Mouse (Mus musculus) T-helper 1 cell (primary cell): ENCODE results near the gene Fgfr2.

Experiments
- in situ Hi-C: fragments of 300-600 bp; cut with MboI, MseI; formaldehyde crosslinking; loops from one replicate; pipeline ENCODE4 v1.15.1; 2025; ENCODE audit warnings: high pct_unique_total_duplicates

Fgfr2 gene

DNA sequence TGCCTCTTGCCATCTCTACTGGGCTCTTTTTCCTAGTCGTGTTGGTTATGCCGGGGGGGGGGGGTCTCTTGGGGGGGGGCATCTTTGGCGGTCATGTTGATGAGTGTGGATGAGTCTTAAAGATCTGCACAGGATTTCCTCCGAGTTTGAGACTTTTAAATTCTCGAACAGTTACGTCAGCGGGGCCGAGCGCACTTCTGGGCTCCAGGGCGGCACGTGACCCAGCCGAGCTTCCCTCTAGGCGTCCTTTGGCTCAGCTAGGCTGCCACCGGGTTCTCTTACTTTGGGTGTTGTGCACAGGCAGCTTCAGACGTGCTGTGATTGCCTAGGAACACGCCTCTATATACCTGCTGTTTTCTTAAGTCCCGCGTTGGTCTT lies 2476.4 kb downstream of the Fgfr2 start:
- in situ Hi-C loops = no loop called here

DNA sequence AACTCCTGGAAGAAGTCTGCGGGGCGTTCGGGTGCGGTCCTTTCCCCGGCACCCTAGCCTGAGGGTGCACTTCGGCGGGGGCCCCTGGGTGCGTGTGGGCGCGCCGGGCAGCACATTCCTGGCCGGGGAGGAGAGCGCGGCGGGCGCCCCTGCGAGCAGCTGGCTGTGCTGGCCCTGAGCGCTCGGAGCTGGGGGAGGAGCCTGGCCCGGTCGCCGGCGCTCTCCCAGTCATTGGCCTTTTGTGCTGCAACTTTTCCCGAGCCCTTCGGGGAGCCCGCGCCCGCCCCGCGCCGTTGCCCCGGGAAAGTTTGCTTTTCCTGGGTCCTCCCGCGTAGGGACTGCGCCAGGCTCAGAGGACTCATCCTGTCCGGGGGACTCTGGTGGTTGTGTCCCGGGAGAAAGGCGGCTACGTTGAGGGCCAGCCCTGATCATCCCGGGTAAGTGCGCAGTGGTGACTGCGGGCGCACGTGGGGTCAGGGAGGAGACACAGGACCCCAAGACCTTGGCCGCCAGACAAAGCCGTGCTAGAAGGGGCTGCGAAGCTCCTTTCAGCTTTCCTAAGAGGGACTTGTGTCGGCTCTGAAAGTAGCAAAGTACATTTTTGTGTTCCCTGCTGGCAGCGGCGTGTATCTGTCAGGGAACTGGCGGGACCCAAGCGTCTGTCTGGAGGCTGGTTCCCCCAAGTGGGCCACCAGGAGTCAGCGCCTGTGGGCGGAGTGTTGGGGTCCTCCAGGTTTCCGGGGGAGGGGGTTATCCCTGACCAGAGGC lies 2477.0 kb downstream of the Fgfr2 start:
- in situ Hi-C loops = no loop called here

DNA sequence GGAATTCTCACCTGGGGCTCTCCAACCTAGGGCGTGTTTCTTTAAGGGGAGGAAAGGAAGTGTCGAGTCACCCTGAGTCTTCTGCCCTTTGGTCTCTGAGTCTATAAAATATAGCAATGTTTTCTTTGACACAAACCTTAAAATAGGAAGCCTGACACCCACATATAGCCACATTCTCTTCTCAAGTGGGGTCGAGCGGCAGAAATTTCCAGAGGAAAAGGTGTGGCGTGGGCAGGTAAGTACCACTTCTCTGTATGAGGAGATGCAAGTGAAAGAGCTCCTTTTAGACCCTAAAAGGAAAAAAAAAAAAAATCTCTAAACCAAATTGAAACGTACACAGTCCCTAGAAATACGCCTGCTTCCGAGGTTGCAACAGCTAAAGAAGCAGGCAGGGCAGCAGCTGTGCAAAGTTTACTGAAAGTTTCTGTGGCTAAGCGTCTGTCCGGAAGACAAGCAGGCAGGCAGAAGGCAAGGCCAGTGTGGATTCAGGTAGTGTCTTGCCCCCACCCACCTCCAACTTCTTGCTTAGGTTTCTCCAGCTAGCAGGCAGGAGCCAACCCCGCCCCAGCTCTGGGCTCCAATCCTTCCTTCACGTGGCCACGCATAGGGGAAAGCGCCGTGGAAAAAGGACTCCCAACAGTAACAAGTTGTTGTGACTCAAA lies 2477.7 kb downstream of the Fgfr2 start:
- in situ Hi-C loops = no loop called here

GRCm38 (mm10) chr7:130640681-130641080 lies 2482.5 kb downstream of the Fgfr2 start:
- in situ Hi-C loops = no loop called here

GRCm38 (mm10) chr7:130637811-130638210 lies 2485.3 kb downstream of the Fgfr2 start:
- in situ Hi-C loops = no loop called here

DNA sequence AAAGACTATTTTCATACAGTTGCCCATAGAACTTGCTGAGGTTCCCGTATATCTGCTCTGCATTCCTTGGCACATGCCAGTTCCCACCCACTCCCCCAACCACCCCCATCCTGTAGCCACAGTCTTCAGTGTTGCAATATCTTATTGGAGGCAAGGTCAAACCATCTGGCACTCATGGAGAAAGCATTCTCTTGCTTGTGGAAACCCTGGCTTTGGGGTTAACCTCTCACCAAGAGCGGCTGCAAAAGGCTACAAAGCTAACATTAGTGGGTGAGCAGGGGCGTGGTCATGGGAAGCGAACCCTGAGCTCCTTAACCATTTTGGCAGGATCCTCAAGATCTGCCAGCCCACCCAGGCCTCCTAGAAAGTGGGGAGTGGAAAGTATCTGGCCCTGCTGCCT lies 2486.2 kb downstream of the Fgfr2 start:
- in situ Hi-C loops = no loop called here

DNA sequence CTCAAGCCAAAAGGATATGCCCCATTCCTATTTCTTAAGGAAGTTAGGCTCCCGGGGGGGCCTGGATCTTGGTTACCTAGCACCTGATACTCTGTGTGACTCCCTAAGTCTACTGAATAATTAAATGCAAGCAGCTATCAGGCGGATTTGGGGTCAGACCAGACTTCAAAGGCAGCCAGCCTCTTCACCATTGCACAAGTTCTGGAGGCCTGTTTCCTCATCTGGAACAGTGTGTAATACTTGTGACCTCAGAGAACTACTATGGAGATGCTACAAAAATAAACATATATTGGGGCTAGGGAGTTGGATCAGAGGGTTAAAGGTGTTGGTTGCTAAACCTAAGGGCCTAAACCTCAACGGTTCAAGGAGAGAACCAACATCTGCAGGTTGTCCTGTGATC lies 2486.9 kb downstream of the Fgfr2 start:
- in situ Hi-C loops = no loop called here

DNA sequence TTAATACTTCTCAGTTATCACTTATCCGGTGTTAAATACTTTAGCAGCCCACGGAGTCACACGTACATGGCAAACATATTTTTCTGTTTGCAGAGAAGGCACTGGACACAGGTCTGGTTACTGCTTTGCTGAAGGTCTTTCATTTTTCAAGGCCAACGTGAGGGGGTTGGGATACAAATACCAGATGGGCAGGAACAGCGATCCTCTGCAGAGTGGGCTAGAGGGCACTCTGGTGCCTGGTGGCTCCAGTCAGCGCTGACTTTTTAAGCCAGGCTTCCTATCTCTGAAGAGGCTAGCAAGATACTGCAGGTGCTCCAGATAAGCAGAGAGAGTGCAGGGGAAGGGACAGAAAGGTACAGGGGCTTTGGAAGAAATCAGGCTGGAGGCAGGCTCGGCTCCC lies 2487.9 kb downstream of the Fgfr2 start:
- in situ Hi-C loops = no loop called here

DNA sequence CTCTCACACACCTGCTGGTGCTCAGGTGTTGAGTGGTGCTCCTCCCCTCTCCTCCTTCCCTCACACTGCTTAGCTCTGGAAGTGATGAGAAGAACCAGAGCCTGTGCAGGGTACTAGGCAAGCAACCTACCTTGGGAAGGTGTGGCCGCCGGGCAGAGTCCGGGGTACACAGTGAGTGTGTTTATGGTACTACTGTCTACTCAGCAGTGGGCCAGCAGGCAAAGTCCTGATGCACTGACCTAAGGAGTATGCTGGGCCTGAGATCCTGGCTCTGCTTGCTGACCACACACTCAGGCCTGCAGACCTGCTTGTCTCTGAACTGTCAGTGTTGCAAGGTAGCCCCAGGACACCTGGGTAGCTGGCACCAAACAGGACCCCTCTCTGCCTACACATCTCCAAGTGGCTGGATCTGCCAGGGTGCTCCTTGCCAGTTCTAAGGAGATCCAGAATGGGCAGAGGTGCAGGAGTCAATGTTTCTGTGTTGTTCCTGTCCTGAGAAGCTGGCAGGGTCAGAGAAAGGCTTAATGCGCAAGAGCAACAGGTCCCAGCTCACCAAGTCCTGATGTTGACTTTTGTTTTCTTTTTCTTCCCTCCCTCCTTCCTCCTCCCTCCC lies 2488.8 kb downstream of the Fgfr2 start:
- in situ Hi-C loops = no loop called here

- in situ Hi-C loops = no loop called here
These were observed 2490.8 kb downstream of the Fgfr2 start for GRCm38 (mm10) chr7:130632379-130632732.

GRCm38 (mm10) chr7:130631553-130632378 lies 2491.4 kb downstream of the Fgfr2 start:
- in situ Hi-C loops = no loop called here

DNA sequence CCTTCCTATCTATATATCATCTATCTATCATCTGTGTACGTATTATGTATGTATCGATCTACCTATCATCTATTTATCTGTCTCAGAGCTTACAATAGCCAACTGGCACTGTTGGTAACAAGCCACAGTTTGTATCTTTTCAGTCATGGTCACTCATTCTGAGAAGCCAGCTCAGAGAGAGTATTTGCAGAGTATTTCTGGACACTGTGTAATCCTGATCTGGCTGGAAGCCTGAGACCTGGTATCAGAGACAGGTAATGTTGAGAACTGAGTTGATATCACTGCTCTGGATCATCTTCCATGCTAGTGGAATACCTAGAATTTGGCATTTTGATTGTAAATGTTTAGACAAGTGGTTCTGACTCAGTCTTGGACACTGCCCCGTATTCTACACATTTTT lies 2492.2 kb downstream of the Fgfr2 start:
- in situ Hi-C loops = no loop called here

- in situ Hi-C loops = no loop called here
These were observed 2493.2 kb downstream of the Fgfr2 start for GRCm38 (mm10) chr7:130629999-130630398.

GRCm38 (mm10) chr7:130628601-130629000 lies 2494.5 kb downstream of the Fgfr2 start:
- in situ Hi-C loops = no loop called here

GRCm38 (mm10) chr7:130625361-130625760 lies 2497.8 kb downstream of the Fgfr2 start:
- in situ Hi-C loops = no loop called here

DNA sequence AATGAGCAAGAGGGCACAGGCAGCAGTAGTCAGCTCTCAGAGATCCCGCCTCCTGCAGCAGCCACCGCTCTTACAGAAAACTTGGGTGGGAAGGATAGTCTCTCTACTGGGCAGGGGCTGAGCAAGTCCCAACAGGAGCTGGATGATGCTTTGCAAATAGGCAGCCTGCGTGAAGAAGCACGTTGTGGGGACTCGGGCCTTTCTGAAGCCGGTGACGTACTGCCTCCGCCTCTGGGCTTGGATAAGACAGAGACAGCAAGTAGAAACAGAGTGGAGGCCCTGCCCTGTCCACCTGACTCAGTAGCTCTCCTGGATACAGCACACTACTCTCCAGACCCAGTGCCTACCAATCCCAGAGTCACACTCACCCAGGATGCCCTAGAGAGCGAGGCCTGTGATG lies 2498.9 kb downstream of the Fgfr2 start:
- in situ Hi-C loops = no loop called here

DNA sequence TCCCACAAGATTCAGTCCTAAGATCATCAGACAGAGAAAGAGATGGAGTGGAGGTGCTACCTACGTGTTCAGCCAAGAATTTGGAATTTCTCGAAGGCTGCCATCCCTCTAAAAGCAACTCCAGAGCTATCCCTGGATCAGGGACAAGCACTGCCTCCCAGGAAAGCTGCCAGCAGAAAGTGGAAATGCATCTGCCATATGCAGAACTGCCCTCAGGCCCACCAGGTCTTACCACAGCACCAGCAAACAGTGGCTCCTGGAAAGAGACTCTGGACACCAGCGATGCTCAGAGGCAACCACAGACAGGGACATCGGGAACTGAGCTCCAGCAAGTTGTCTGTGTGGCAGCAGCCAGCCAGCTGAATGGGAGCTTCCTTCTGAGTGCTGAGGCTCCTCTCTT lies 2500.8 kb downstream of the Fgfr2 start:
- in situ Hi-C loops = no loop called here

- in situ Hi-C loops = no loop called here
These were observed 2501.2 kb downstream of the Fgfr2 start for GRCm38 (mm10) chr7:130621953-130622352.

GRCm38 (mm10) chr7:130621068-130621467 lies 2502.1 kb downstream of the Fgfr2 start:
- in situ Hi-C loops = no loop called here

DNA sequence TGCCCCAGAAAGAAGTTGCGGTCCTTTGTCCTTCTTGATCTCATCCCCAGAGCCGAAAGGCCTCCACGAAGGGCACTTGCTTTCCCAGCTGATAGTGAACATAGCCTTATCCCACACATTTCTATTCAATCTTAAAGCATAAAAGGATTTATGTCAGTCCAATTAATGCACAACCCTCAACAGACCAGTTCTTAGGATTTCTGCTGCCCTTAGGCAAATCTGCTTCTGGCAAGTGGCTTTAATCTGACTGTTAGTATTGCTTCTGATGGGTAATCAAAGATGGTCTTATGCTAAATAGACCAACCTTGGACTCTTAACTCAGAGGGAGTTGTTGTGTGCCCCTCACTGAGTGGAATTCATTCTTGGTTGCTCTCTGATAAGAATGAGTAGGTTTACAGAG lies 2505.6 kb downstream of the Fgfr2 start:
- in situ Hi-C loops = loop anchor here (10.0 kb wide), 1 partner anchor 1483 kb away; no protein-coding TSS in a partner anchor

GRCm38 (mm10) chr7:130613973-130614372 lies 2509.2 kb downstream of the Fgfr2 start:
- in situ Hi-C loops = loop anchor here (10.0 kb wide), 1 partner anchor 1479 kb away; no protein-coding TSS in a partner anchor

- in situ Hi-C loops = no loop called here
These were observed 2516.2 kb downstream of the Fgfr2 start for GRCm38 (mm10) chr7:130606958-130607357.
